Comparison of ENCODE assay signal across 9 mouse cellular contexts in the genomic region with DNA sequence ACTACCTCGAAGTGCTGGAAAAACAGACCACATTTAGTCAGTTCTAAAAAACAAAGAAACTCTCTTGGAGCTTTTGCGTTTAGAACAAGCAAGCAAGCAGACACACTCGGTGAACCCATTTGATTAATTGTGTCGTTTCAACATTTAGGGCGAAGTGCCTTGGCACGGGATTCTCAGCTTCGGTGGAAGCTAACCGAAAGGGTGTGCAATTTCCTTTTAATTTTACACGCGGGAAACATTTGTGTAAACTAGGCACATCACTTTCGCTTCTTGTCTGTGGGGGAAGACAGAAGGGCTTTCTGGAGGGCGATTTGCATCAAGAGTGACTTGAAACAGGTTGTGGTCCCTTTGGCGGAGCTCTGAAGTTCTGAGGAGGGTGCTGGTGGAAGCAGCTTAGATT. TPM values are rescaled to one million over a fixed set of nuclear protein-coding genes. Genes with fewer than 3 reads are reported as not detected.
DNase-seq lines count a peak whose midpoint lies in the region; ATAC-seq and TF ChIP-seq lines count a peak whose summit lies in the region.
"Had no signal": no experiment of that assay in that cellular context is flagged by ENCODE, and none has a peak within 500 bp of the region (broad histone marks: within the 10 kb centered on the region; RNA-seq: fewer than 3 reads in every experiment).

No protein-coding gene starts in this region.

- H3K4me1 ChIP-seq in cerebellum, adult 2 months (ENCODE audit: control insufficient read depth, insufficient read depth, low read length), result 0 out of 2 replicates have a peak, but pooled peaks cover 8% of the 10 kb centered on the region
- H3K4me1 ChIP-seq in megakaryocyte, embryonic 14.5 days, result peaks cover 26% of the 10 kb centered on the region
- H3K4me1 ChIP-seq in limb, embryonic 13.5 days, result peaks cover 17% of the 10 kb centered on the region

- H3K9ac ChIP-seq in limb, embryonic 13.5 days, result peak overlapping the region; percentile 71

- H3K9me3 ChIP-seq in megakaryocyte, embryonic 14.5 days, result peaks cover 10% of the 10 kb centered on the region
- no peaks in the 10 kb centered on the region for H3K9me3 ChIP-seq in limb, embryonic 13.5 days

- peak in 1 of 2 experiments; percentile 17 for DNase-seq in cerebellum, adult 2 months
- no peak for DNase-seq in cerebellum, adult 9-11 months
- peak; percentile 30 for DNase-seq in retina, postnatal 1 day
- DNase-seq in spleen, postnatal 10 days (ENCODE audit: low spot score in 2 of 2), result no peak
- DNase-seq in thymus, postnatal 36 days, result no peak

- TF ChIP-seq POLR2A in cerebellum, adult 2 months (IDR thresholded peaks at IDR 0.05; ENCODE audit: borderline replicate concordance, insufficient read depth, low read length), result no peak

- H3K4me3 ChIP-seq in cerebellum, adult 2 months (replicated peaks; ENCODE audit: insufficient read depth, low read depth, low read length), result peak overlapping the region; percentile 64
- peak overlapping the region; percentile 89 for H3K4me3 ChIP-seq in megakaryocyte, embryonic 14.5 days (replicated peaks)
- peak overlapping the region; percentile 58 for H3K4me3 ChIP-seq in limb, embryonic 13.5 days

- H3K36me3 ChIP-seq in megakaryocyte, embryonic 14.5 days (replicated peaks; ENCODE audit: low read length), result no peaks in the 10 kb centered on the region
- no peaks in the 10 kb centered on the region for H3K36me3 ChIP-seq in limb, embryonic 13.5 days

- ATAC-seq in megakaryocyte, adult 5-6 weeks (ENCODE audit: poor library complexity, severe bottlenecking), result no peak
- no peak for ATAC-seq in limb, embryonic 13.5 days (ENCODE audit: low FRiP score, low read depth)

- H3K27ac ChIP-seq in cerebellum, adult 2 months (ENCODE audit: insufficient read depth, low read length), result no peak overlapping the region
- H3K27ac ChIP-seq in limb, embryonic 13.5 days, result no peak overlapping the region

- WGBS in cerebellum, adult 2 months, result 12% methylated on average over 13 of the region's 13 CpGs
- WGBS in limb, embryonic 13.5 days, result 6% methylated on average over 13 of the region's 13 CpGs

- no peaks in the 10 kb centered on the region for H3K27me3 ChIP-seq in cerebellum, adult 2 months (ENCODE audit: control insufficient read depth, insufficient read depth, low read length)
- H3K27me3 ChIP-seq in megakaryocyte, embryonic 14.5 days (replicated peaks), result peaks cover 51% of the 10 kb centered on the region
- peaks cover 35% of the 10 kb centered on the region for H3K27me3 ChIP-seq in limb, embryonic 13.5 days

- TF ChIP-seq CTCF in cerebellum, adult 2 months (IDR thresholded peaks at IDR 0.05; ENCODE audit: borderline replicate concordance, insufficient read depth, low read depth, low read length), result no peak

- peak overlapping the region; percentile 96 for H3K4me2 ChIP-seq in limb, embryonic 13.5 days (replicated peaks)

RNA-seq across cellular contexts. Expression of a gene that starts 6.9 kb away (rescaled TPM):
- polyA plus RNA-seq in cerebellum, adult 2 months (2012; rRNA removed), result 12.9 and 13.2 TPM in 2 replicates
- not detected in 2 replicates for polyA plus RNA-seq in megakaryocyte, embryonic 14.5 days (2012; ENCODE audit: insufficient read depth, low replicate concordance)
- not detected in 2 replicates for total RNA-seq in megakaryocyte, adult 5-6 weeks (2015)
- not detected in 2 replicates for total RNA-seq in megakaryocyte, adult 5-6 weeks (2017)
- polyA plus RNA-seq in limb, embryonic 13.5 days (2015; fragmentation: Nextera tagmentation; extraction: Ambion mirVana), result 4.6 and 4.8 TPM in 2 replicates
- total RNA-seq: common myeloid progenitor, adult 5-6 weeks had no signal
